Mouse (Mus musculus) bone marrow, adult 2 months (tissue): ENCODE results near the gene Fam19a3. TPM values are rescaled to one million over a fixed set of nuclear protein-coding genes. Genes with fewer than 3 reads are reported as not detected.
"Not testable (repeated sequence)": the region's sequence is repeated elsewhere in the genome, so short reads cannot be mapped to it uniquely, and the experiment has no call there.

Source experiments
- H3K27ac ChIP-seq: fragments of 200-500 bp; 2 replicates; pipeline ENCODE4 v1.5.1; 2012; ENCODE audit warnings: low read depth, mild to moderate bottlenecking, control low read depth, inconsistent platforms, low read length; ENCODE audit not compliant: control insufficient read depth, poor library complexity, insufficient read depth
- H3K4me1 ChIP-seq: fragments of 200-500 bp; 2 replicates; pipeline ENCODE4 v1.6.1; 2011; ENCODE audit warnings: low read length; ENCODE audit not compliant: control insufficient read depth, insufficient read depth
- H3K4me3 ChIP-seq: fragments of 200-500 bp; replicated peaks from 2 replicates; pipeline ENCODE3; 2011; ENCODE audit warnings: mild to moderate bottlenecking, low read depth, low read length, control low read depth; ENCODE audit not compliant: control insufficient read depth
- CTCF ChIP-seq: fragments of 200-500 bp; IDR thresholded peaks from 2 replicates; pipeline ENCODE4 v1.5.1; 2011; ENCODE audit warnings: low read length, control low read depth; ENCODE audit not compliant: control insufficient read depth, insufficient read depth
- POLR2A ChIP-seq: fragments of 200-500 bp; IDR thresholded peaks from 2 replicates; pipeline ENCODE4 v1.6.1; 2011; ENCODE audit warnings: low read depth, mild to moderate bottlenecking, control low read depth, low read length, borderline replicate concordance; ENCODE audit not compliant: control insufficient read depth
- WGBS: fragments of 180-500 bp; shearing (Covaris S2); methylation state at CpG from one replicate; pipeline ENCODE4 v1.1.7; 2018; 5-methylcytosine and 5-hydroxymethylcytosine counted together
- polyA plus RNA-seq: library from polyadenylated mRNA; stranded (reverse); fragments of >200 nt; gene quantifications from 2 replicates; pipeline ENCODE4 v1.2.4, GENCODE M21; 2011; ENCODE audit warnings: low replicate concordance; ENCODE audit not compliant: missing spikeins, insufficient read depth, insufficient read length

Gene Fam19a3
- polyA plus RNA-seq, 1 experiment, result not detected

DNA sequence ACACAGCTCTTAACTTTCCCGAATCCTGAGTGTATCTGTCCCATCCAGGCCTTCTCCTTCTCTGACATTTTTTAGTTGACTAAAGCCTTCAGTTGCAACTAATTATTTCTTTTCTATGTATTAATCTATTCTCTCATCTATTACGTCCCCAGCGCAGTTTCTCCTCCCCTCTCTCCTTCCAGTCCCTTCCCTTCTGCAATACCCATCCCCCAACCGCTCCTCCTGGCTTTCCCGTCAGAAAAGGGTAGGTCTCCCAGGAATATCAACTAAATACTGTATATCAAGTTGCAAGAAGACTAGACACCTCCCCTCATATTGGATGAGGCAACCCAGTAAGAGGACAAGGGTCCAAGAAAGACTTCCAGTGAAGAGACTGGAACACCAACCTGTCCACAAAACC is 22.8 kb downstream of the Fam19a3 start:
- WGBS, result 35% methylated on average over 5 of the region's 5 CpGs
- no peak for TF ChIP-seq POLR2A
- TF ChIP-seq CTCF, result no peak
- H3K4me1 ChIP-seq, result no peaks in the 10 kb centered on the region; the same call in 1 of the 2 replicates
- H3K4me3 ChIP-seq, result no peak overlapping the region
- H3K27ac ChIP-seq, result no peak overlapping the region

DNA sequence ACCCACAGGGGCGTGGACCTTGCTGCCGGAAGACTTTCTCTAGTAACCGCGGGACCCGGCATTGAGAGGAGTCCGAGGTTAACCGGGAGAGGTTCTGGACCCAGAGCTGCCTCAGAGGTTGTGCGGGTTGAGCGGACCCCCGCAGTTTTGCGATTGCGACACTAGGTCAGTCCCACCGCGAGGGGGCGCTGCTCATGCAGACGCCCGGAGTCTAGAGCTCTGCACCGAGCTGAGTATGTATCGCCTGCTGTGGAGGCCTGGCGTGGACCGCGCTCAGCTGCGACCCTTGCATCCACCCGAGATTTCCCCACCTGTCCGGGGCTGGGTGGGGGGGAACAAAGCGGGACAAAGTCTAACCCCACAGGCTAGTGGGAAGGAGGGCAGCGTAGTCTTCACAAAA is 23.2 kb downstream of the Fam19a3 start:
- no peak for TF ChIP-seq POLR2A
- peak; percentile 76 for TF ChIP-seq CTCF
- no peaks in the 10 kb centered on the region; the same call in 1 of the 2 replicates for H3K4me1 ChIP-seq
- no peak overlapping the region for H3K27ac ChIP-seq
- no peak overlapping the region for H3K4me3 ChIP-seq
- 2% methylated on average over 27 of the region's 27 CpGs for WGBS

DNA sequence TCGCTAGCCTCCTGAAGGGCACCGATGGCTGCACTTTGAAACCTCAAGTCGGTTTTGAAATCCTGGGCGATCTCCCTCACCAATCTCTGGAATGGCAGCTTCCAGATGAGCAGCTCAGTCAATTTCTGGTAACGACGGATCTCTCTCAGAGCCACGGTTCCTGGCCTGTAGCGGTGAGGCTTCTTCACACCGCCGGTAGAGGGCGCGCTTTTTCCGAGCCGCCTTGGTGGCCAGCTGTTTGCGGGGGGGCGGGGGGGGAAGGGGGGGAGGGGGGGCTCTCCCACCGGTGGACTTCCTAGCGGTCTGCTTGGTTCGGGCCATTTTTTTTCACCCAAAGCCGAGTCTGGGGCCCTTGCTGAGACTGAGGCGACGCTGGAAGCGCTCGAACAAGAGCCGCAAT is 28.8 kb downstream of the Fam19a3 start:
- not testable (repeated sequence) for H3K4me1 ChIP-seq, H3K27ac ChIP-seq, H3K4me3 ChIP-seq
- WGBS, result 19% methylated on average over 24 of the region's 25 CpGs
- TF ChIP-seq CTCF, result peak; percentile 45; the same call in 1 of the 2 replicates

DNA sequence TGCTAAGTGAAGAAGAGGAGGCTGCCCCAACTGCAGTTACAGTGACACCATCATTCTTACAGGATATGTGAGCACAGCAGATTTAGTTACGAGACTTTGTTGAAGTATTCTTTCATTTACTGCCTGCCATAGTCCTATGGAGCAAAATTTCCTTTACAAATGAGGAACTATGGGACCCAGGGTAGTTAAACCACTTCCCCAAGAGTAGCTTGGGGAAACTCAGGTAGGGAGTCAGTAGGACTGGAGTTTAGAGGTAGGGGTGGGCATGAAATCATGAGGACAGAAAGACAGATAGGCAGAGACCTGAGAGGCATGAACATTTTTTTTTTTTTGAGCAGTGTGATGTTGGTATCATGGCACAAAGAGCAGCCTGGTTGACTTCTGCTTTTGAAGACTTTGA is 37.8 kb downstream of the Fam19a3 start:
- Histone ChIP-seq H3K4me3 (no peak overlapping the region), H3K27ac (no peak overlapping the region), H3K4me1 (peaks cover 2% of the 10 kb centered on the region; the same call in 1 of the 2 replicates)
- no peak for TF ChIP-seq POLR2A
- TF ChIP-seq CTCF, result no peak
- 5% methylated on average over 1 of the region's 1 CpGs for WGBS

DNA sequence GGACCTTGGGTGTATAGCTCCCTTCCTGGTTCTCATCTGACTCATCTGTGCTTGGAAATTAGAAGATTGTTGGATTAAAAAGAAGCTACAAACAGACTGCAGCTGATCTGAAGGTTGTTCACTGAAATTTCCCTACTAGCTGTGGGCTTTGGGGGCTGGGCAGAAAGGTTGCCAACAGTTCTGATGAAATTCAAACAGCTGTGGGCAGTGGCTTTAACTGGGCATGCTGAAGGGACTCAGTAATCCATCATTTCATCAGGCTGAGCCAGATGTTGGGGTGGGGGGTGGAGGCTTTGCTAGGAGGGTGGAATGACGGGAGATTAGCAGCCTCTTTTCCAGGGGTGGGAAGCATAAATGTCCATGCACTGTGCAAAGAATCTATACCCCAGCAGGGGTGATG is 38.5 kb downstream of the Fam19a3 start:
- H3K4me1 ChIP-seq, result peaks cover 2% of the 10 kb centered on the region; the same call in 1 of the 2 replicates
- no peak overlapping the region for H3K4me3 ChIP-seq
- 50% methylated on average over 1 of the region's 1 CpGs for WGBS
- TF ChIP-seq CTCF, result no peak
- no peak for TF ChIP-seq POLR2A
- H3K27ac ChIP-seq, result no peak overlapping the region

DNA sequence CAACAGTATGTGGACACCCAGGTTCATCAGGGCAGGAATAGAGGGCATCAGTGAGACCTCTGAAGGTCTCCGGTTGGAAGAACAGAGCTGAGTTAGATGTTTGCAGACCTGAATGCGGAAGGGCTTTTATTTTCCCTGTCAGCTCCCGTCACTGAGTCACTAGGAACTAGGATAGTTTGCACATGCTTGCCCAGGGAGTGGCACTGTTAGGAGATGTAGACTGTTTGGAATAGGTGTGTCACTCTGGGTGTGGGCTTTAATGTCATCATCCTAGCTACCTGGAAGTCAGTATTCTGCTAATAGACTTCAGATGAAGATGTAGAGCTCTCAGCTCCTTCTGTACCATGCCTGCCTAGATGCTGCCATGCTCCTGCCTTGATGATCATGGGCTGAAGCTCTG is 39.7 kb downstream of the Fam19a3 start:
- no peak for TF ChIP-seq CTCF
- no peak for TF ChIP-seq POLR2A
- 88% methylated on average over 3 of the region's 3 CpGs for WGBS
- Histone ChIP-seq H3K27ac (no peak overlapping the region), H3K4me3 (no peak overlapping the region), H3K4me1 (peaks cover 2% of the 10 kb centered on the region; the same call in 1 of the 2 replicates)

DNA sequence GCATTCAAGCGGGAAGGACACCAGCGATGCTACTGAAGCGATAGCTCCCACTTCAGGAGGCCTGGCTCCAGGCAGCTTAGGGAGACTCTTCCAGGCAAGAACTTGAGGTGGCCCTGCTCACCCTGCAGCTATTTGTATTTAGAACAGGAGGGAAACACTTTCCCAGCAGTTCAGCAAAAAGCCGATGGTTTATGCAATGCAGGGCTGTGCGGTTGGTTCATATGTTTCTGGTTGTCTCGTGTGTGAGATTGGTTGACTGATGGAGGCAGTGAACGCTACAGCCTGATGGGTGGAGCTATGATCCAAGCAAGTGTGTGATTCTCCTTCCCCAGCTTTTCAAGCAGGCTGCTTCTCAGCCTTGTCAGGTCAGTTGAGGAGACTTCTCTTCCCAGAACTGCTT is 47.0 kb downstream of the Fam19a3 start:
- WGBS, result 72% methylated on average over 7 of the region's 7 CpGs
- no peak for TF ChIP-seq CTCF
- no peak for TF ChIP-seq POLR2A
- Histone ChIP-seq H3K27ac (no peak overlapping the region), H3K4me3 (no peak overlapping the region), H3K4me1 (no peaks in the 10 kb centered on the region)

DNA sequence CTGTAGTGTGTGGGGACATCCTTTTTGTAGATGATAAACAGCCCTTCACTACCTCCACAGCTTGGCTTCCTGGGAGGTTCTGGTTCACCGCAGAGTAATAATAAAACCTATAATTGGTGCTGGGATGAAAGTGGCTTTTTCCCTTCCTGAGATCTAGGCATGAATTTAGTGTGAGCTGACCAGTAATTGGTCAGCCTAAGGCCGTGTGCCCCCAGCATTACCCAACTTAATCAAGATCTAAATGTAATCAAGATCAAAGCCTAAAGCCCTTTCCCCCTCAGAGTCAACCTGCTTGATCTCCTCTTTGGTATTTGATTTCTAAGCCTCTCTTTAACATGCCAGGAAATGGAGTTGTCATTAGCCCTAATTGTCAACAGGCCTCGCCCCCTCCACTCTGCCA is 48.7 kb downstream of the Fam19a3 start:
- WGBS, result 71% methylated on average over 3 of the region's 3 CpGs
- H3K27ac ChIP-seq, result no peak overlapping the region
- no peak overlapping the region for H3K4me3 ChIP-seq
- no peaks in the 10 kb centered on the region for H3K4me1 ChIP-seq
- no peak for TF ChIP-seq CTCF
- no peak for TF ChIP-seq POLR2A

DNA sequence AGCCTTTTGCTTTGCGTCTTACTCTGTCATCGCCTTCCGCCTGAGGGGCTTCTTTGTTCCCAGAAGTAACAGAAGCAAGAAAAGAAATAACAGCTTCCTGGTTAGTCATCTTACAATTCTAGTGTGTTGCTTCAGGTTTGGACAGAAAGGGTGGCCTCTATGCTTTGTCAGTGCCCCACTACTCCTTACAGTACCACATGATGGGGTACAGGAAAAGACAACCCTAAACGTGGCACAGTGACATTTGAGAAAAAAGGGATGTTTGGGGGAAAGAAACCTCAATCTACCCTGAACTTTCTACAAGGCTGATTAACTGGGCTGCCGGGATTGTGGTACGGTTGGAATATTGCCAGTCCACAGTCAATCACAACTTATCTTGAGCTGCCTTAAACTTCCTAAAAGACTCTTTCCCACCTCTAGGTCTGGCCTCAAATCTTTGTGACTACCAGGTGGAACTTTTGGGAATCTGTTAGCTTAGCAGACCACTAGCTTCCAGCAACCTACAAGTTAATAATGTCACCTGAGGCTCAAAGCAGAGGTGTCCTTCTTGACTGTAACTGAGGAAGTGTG is 52.3 kb downstream of the Fam19a3 start:
- Histone ChIP-seq H3K27ac (no peak overlapping the region), H3K4me3 (no peak overlapping the region), H3K4me1 (no peaks in the 10 kb centered on the region)
- WGBS, result 22% methylated on average over 6 of the region's 6 CpGs
- no peak for TF ChIP-seq CTCF
- no peak for TF ChIP-seq POLR2A

Other genes with a start within 250 kb of the Fam19a3 start
- gene Slc16a1, start 143.2 kb downstream of the Fam19a3 start, polyA plus RNA-seq, result 41.6 and 73.1 TPM in 2 replicates
- 2.0 and 2.6 TPM in 2 replicates for gene Ppm1j, start 784 bp downstream of the Fam19a3 start, polyA plus RNA-seq
- gene Rhoc, start 6.5 kb upstream of the Fam19a3 start, polyA plus RNA-seq, result 23.4 and 33.5 TPM in 2 replicates
- 7.5 and 18.5 TPM in 2 replicates for gene Mov10, start 36.7 kb upstream of the Fam19a3 start, polyA plus RNA-seq
- 3.4 and 14.7 TPM in 2 replicates for gene St7l, start 82.2 kb upstream of the Fam19a3 start, polyA plus RNA-seq
- gene Capza1, start 82.7 kb upstream of the Fam19a3 start, polyA plus RNA-seq, result 32.7 and 62.7 TPM in 2 replicates
- gene Wnt2b, start 180.1 kb upstream of the Fam19a3 start, polyA plus RNA-seq, result not detected in 2 replicates